Mouse (Mus musculus) heart, postnatal 36 days (tissue): ENCODE measurements around the gene 4930442H23Rik. TPM values are rescaled to one million over a fixed set of nuclear protein-coding genes. Genes with fewer than 3 reads are reported as not detected.
"Not testable (repeated sequence)": the region's sequence is repeated elsewhere in the genome, so short reads cannot be mapped to it uniquely, and the experiment has no call there.

Source experiments
- DNase-seq, 2 experiments: peaks; one replicate each; pipeline ENCODE4 v3.0.0; 2021 to 2022
- intact Hi-C: fragments of 180-260 bp; cut with DNase I; formaldehyde crosslinking; loops from one replicate; pipeline ENCODE4 v1.15.1; 2025
- total RNA-seq, 2 experiments: library from RNA; stranded (reverse); gene quantifications; 2 replicates each; pipeline ENCODE4 v1.2.3; 2021

4930442H23Rik gene
- total RNA-seq, 2 experiments from 2014 or later: not detected

GRCm38 (mm10) chr10:81198990-81199389 is 15.3 kb upstream of the 4930442H23Rik start:
- intact Hi-C loops: loop anchor here (1.0 to 10.0 kb wide), 2 partner anchors 18 to 246 kb away; no protein-coding TSS in a partner anchor
- DNase-seq: peak in 1 of 2 experiments; percentile 18

GRCm38 (mm10) chr10:81198230-81198629 is 14.6 kb upstream of the 4930442H23Rik start:
- intact Hi-C loops: loop anchor here (1.0 to 10.0 kb wide), 2 partner anchors 19 to 247 kb away; no protein-coding TSS in a partner anchor
- DNase-seq: peak; percentile 70 to 72

DNA sequence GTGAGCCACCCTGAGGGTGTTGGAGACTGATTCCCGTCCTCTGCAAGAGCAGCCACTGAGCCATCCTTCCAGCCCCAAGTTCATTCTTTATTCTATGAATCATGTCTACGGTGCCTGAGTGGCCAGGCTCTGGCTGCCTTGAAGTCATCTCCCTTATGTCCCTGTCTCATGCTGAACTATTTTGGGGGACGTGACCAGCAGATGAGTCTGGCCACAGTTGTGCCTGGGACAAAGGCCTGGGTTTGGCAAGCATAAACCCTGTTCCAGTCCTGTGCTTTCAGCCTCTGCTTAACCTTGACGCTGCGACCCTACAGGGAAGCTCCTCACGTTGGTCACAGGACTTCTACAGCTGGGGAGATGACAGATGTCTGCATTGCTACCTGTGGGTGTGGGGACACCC is 13.7 kb upstream of the 4930442H23Rik start:
- intact Hi-C loops: loop anchor here (10.0 kb wide), 1 partner anchor 247 kb away; no protein-coding TSS in a partner anchor

GRCm38 (mm10) chr10:81196470-81197065 is 12.9 kb upstream of the 4930442H23Rik start:
- intact Hi-C loops: loop anchor here (10.0 kb wide), 1 partner anchor 248 kb away; no protein-coding TSS in a partner anchor
- DNase-seq: peak in 1 of 2 experiments; percentile 35

More for the DNA sequence above, 13.7 kb upstream of the 4930442H23Rik start:
- peak in 1 of 2 experiments; percentile 38 for DNase-seq

DNA sequence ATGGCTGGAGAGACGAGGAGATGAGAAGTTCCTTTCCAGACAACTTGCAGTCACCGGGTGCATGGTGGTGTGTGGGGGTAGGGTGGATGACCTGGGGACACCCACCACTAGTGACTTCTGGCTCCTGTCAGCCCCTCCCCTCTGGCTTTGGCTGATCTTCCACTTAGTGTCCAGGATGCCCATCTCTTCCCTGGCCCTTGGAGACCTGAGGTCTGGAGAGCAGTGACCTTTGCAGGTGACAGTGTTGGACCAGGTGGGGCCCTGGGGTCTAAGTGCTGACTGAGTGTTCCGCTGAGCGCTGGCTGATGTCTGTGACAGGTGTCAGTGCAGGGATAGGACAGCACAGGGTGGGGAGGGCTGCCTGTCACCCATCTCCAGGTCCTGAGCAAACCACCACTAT is 11.7 kb upstream of the 4930442H23Rik start:
- no peak for DNase-seq

GRCm38 (mm10) chr10:81193991-81194774 is 10.5 kb upstream of the 4930442H23Rik start:
- DNase-seq: peak; percentile 68 to 70
- intact Hi-C loops: loop anchor here (10.0 kb wide), 1 partner anchor 251 kb away; no protein-coding TSS in a partner anchor

More for the DNA sequence above, 11.7 kb upstream of the 4930442H23Rik start:
- intact Hi-C loops: loop anchor here (10.0 kb wide), 1 partner anchor 250 kb away; no protein-coding TSS in a partner anchor

DNA sequence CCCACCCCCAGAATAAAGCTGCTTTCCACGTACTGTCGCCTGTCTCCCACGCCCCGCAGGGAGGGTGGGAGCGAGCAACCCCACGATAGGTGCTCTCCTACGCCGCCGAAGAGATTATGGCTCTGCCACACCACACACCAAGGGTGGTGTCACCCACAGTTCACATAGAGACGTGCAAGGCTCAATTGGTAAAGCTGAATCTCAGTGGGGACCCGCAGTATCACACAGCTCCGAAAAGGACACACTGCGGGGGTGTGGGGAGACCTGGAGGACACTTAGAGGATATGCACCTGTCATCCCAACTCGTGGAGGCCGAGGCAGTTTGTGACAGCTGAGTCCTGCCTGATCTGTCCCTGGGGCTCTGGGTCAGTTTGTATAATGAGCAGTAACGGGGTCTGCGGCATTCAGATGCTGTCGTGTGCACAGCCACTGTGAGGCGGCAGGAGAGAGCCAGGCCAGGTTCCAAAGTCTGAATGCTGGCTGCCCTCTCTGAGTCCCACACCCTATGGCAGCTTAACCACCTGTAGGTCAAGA is 9.4 kb upstream of the 4930442H23Rik start:
- intact Hi-C loops: loop anchor here (10.0 kb wide), 1 partner anchor 252 kb away; no protein-coding TSS in a partner anchor
- peak; percentile 41 to 54 for DNase-seq

DNA sequence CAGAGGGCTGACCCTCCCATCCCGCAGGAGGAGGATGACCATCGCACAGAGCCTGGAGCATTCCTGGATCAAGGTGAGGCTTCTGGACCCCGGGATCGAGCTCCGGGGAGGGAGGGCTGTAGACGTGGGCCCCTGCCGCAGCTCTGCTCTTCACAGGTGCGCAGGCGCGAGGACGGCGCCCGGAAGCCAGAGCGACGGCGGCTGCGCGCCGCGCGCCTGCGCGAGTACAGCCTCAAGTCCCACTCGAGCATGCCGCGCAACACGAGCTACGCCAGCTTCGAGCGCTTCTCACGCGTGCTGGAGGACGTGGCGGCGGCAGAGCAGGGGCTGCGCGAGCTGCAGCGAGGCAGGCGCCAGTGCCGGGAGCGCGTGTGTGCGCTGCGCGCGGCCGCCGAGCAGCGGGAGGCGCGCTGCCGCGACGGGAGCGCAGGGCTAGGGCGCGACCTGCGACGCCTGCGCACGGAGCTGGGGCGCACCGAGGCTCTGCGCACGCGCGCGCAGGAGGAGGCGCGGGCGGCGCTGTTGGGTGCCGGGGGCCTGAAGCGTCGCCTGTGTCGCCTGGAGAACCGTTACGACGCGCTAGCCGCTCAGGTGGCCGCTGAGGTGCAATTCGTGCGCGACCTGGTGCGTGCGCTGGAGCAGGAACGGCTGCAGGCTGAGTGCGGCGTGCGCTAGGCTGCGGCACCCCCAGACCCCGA is 8.8 kb upstream of the 4930442H23Rik start:
- DNase-seq: peak; percentile 82 to 91
- intact Hi-C loops: loop anchor here (10.0 kb wide), 1 partner anchor 252 kb away; no protein-coding TSS in a partner anchor

- intact Hi-C loops: loop anchor here (10.0 kb wide), 1 partner anchor 253 kb away; no protein-coding TSS in a partner anchor
These were observed 7.8 kb upstream of the 4930442H23Rik start for GRCm38 (mm10) chr10:81191342-81191982.

DNA sequence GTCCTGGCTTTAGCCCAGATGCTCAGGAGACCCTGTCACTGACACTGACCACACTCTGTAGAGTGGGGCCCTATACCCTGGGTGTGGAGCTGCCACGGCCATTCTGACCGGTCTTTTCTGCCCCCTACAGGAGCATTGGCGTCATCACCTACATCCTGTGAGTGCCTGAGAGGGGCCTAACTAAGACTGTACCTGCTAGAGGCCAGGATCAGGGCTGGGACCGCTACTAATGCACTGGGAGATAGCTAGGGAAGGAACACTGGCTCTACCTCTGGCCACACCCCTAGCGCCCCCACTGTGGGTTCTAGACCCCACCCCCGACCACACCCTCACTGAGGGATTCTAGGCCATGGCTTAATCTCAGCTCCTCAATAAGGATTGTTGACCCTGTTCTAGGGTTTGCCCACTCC is 7.3 kb upstream of the 4930442H23Rik start:
- no peak for DNase-seq
- intact Hi-C loops: loop anchor here (10.0 kb wide), 1 partner anchor 254 kb away; no protein-coding TSS in a partner anchor

More at GRCm38 (mm10) chr10:81191342-81191982, 7.8 kb upstream of the 4930442H23Rik start:
- peak in 1 of 2 experiments; percentile 28 for DNase-seq

- DNase-seq: no peak
- intact Hi-C loops: loop anchor here (10.0 kb wide), 1 partner anchor 254 kb away; no protein-coding TSS in a partner anchor
These were observed 6.7 kb upstream of the 4930442H23Rik start for GRCm38 (mm10) chr10:81190236-81190911.

GRCm38 (mm10) chr10:81189821-81190220 is 6.2 kb upstream of the 4930442H23Rik start:
- DNase-seq: no peak
- intact Hi-C loops: loop anchor here (10.0 kb wide), 1 partner anchor 255 kb away; no protein-coding TSS in a partner anchor

GRCm38 (mm10) chr10:81187161-81187560 is 3.5 kb upstream of the 4930442H23Rik start:
- DNase-seq: no peak
- intact Hi-C loops: no loop called here

DNA sequence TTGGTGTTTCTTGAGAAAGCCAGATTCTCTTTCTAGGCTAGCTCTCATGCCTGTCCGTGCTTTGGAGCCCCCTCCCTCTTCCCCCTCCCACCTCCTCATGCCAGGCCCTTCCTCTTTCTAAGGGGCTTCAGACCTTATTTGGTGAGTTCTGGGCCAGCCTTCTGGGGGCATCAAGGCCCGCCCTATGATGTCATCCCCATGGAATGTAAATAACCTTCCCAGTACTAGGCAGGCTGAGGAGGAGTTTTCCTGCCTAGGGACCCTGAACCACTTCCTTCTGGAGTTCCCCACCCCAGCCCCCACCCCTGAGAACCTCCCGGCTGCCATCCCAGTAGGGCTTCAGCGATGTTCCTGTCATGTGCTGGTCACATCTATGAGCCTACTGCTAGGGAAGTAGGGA is 1.1 kb upstream of the 4930442H23Rik start:
- no peak for DNase-seq
- intact Hi-C loops: no loop called here

DNA sequence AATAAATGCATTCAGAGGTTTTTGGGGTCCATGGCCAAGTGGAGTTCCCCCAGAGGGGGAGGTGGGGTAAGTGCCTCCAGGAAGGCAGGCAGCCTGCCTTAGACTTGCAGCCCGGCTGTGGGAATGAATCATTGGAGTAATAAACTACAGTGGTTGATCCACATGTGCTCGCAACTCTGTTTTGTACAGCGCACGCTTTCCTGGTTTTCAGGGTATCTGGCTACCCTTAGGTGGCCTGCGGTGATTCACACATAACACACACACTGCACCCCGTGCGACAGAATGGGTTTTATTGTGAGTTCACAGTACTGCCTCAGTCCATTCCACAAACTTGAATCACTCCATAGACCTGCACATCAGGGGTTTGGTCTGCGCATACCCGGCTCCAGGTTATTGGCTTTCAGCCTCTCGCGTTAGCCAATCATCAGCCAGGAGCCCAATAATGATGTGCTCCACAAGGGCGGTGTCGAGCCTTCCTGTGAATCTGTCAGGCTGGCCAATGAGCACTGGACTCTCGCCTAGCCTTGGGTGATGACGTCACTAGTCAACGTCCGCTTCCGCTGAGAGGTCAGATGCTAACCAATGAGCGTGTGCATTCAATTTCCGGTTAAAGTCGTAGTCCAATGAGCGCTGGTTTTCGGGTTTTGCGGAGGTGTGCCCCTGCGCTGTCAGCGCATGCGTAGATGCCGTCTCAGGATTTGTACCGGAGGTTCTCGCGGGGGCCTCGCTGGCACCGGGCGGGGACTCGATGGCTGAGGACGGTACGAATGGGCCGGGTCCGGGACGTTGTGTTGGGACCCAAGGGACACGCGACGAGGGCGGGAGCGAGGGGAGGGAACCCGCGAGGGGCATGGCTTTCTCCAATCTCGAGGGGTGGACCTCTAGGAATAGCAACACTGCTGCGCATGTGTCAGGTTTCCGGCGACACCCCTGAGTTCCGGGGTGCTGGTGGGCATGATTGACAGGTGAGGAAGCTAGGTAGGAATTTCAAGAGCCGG is 1.0 kb downstream of the 4930442H23Rik start, which contains the start of gene Dapk3:
Dapk3 (plus strand) TSS at position 670 of the 998 bp plus-strand sequence.
- DNase-seq: peak; percentile 90 to 96
- intact Hi-C loops: no loop called here

DNA sequence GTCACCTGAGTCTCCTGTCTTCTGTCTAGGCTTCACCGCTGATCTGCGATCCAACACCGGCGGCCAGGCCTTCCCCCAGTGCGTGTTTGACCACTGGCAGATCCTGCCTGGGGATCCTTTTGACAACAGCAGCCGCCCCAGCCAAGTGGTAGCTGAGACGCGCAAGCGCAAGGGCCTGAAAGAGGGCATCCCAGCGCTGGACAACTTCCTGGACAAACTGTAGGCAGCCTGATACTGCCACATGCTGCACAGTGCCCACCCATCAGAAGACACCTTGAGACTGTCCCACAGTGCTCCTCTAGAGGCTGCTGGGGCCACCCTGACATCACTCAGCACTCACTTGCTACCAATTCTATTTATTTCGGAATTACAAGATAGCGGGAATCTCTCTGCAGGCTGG is 1.8 kb downstream of the 4930442H23Rik start:
- intact Hi-C loops, DNase-seq: not testable (repeated sequence)

GRCm38 (mm10) chr10:81180946-81181345 is 2.7 kb downstream of the 4930442H23Rik start:
- intact Hi-C loops: no loop called here

More at GRCm38 (mm10) chr10:81180946-81181345, 2.7 kb downstream of the 4930442H23Rik start:
- DNase-seq: no peak
